Mouse (Mus musculus) cerebellum, postnatal 36 days (tissue): ENCODE results near the gene Parva.

Experiments
- DNase-seq, 2 experiments: peaks; one replicate each; pipeline ENCODE4 v3.0.0; 2021 to 2022; ENCODE audit warnings: mixed read lengths in 2 of 2

Parva gene

DNA sequence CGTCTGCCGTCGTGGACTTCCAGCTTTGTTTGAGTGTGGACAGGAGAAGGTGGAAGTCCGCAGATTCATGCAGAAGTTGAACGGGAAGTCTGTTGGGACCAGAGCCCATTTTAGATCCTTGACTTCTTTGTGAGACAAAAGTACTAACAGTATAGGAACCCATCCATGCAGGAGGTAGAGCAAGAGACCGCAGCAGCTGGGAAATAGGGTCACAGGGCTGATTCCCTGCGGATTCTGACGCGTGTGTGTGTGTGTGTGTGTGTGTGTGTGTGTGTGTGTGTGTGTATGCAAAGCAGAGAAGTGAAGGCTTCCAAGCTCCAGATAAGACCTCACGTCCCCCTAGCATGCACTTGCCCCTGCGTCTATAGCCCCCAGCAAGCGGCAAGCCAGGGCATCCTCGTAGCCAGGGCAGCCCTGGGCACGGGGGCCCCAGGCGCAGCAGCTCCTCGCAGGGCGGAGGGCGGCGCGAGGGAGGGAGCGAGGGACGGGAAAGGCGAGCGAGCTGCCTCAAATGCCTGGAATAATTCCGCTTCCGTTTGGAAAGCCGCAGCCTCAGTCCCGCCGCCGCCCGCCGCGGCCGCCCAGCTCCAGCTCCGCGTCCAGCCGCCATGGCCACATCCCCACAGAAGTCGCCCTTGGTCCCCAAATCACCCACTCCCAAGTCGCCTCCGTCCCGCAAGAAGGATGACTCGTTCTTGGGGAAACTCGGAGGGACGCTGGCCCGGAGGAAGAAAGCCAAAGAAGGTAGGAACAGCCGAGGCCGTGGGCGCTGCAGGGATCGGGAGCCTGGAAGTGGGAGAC is at the start of gene Parva:
TSS of gene Parva (plus strand) at position 149 of the 801 bp plus-strand sequence.
- peak; percentile 64 to 68 for DNase-seq

DNA sequence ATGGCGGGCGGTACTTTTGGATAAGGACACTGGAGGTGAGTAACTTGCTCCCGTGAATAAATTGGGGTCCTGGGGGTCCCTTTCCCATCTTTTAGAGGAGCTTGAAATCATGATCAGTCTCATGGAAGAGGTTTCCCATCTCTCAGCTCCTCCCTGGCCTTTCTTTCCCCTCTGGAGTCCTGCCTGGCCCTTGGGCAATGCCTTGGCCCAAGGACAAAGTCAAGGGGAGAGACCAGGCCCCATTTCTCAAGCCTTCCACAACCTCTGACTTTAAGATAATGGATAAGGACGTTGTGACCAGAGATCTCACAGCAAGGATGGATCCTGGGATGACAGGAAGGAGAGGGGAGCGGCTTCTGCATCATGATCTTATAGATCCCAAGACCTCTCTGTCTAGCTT is 49.2 kb upstream of the Parva start:
- no peak for DNase-seq

GRCm38 (mm10) chr7:112378476-112378875 is 48.8 kb upstream of the Parva start:
- DNase-seq: no peak

DNA sequence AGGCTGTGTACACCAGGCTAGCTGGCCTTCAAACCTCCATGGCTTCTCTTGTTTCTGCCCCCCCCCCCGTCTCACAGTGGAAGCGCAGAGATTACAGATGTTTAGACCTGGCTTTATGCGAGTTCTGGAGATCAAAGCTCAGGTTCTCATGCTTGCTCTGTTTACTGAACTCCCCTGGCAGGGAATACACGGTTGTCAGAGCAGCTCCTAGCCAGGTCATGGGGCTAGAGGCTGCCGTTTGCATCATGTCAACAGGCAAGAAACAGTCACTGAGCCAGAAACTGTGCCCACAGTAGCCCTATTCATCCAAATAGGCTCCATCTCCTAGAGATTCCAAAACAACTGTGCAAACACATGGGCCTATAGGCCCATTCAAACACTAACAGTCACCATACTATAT is 40.8 kb upstream of the Parva start:
- DNase-seq: no peak

DNA sequence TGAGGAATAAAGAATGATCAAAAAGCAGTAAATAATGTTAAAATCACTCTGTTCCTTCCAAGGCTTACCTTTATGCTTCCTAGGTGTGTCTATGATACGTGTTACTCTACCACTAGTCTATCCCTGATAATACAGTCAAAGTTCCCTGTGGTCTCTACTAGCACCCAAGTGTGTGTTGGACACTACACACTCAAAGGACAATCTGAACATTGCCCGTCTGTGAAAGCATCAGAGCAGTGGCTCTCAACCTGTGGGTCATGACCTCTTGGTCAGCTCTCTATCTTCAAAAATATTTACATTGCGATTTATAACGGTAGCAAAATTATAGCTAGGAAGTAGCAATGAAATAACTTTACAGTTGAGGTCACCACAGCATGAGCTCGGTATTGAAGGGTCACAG is 39.4 kb upstream of the Parva start:
- DNase-seq: no peak

GRCm38 (mm10) chr7:112388363-112388875 is 38.9 kb upstream of the Parva start:
- DNase-seq: no peak

DNA sequence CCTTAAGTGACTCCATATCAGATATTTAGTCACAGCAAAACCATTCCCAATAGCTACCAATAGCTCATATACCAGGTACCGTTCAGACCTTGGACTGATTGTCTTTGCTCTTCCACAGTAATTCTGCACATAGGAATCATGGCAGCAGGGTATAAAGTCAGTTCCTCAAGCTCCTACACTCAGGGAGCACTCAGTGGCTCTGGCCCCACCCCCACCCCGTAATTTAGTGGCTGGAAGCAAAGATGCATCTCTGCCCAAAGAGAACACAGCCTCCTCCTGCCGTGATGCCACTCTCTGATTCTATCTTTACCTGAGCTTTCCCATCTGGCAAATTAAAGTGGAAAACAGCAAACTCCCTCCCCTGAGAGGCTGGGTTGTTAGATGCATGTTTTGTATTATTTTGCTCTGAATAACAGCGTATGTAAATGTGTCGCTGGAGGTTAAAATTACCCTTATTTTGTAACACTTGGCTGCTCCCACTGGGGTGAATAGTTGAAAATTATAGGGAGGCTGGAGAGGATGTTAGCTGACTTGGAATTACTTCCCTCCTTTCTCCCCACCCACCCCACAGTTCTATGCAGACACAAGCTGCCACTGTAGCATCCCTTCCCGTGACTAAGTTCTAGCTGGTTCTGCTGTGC is 37.6 kb upstream of the Parva start:
- DNase-seq: no peak

DNA sequence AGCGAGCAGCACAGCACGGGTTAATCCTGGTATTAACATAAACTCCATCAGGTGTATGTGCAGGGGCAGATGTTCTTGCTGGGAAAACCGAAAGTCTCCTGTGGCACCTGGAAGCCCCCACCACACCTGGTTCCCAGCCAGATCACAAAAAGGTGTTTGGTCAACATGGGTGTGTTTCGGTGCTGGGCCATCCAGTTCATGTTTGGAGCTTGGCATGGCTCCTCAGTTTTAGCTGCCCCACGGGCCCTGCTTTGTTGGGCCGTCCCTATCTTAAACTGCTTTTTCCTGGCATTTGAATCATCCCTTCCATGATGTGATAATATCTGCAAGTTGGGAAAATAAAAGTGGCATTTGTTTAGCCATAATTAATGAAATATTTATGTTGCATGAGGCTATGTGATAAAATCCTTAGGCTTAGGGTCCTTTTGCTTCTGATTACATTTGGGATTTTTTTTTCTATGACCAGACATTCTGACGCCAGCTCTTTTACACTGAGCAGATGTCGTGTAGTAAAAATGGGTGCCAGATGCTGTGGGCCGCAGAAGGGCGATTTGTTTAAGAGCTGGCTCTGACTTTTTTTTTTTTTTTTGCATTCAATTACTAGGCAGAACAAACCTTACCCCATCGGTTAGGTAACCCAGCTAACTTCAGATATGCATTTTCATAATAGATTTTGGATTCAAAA is 36.9 kb upstream of the Parva start:
- no peak for DNase-seq

DNA sequence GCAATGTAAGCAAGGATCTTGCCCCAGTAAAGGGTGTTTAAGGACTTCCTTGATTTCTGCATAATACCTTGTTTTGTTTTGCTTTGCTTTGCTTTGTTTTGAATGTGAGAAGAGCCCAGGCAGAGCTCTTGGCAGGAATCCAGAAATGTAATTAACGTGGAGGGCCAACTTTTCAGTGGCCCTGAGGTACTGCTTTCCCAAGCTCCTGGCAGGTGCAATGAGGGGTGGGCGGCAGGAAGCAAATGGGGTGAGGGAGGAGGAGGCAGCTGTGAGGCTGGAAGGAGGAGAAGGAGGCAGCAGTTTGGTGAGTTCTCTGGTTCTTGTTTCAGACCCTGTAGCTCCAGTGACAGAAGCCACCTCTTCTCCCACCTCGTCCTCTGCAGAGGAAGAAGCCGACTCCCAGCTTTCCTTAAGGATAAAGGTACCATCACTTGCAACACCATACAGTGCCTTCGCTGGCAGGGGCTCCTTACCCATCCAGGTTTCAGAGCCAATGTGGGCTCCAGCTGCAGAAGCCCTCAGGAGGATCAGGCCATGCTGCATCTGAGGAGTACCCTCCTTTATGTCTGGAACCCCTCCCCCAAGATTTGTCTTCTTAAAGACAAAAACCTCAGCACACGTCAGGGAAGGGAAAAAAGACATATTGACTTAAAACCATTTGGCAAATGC is 36.2 kb upstream of the Parva start:
- no peak for DNase-seq

DNA sequence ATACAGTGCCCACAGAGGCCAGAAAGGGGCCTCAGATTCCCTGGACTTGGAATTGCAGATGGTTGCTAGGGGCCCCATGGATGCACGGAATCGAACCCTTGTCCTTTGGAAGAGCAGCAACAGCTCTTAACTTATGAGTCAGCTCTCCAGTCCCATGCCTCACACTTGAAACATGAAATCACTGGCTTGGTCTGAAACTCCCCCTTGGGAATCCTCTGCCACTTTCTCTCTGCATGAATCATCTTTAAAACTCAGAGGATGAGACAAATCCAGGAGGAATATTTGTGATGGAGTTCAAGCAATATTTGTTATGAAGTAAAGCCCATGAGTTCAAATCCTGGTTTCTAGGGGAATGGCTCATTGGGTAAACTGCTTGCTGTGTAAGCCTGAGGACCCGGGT is 29.5 kb upstream of the Parva start:
- DNase-seq: no peak

GRCm38 (mm10) chr7:112399425-112400170 is 27.7 kb upstream of the Parva start:
- DNase-seq: no peak

- peak; percentile 79 to 81 for DNase-seq
Observed at GRCm38 (mm10) chr7:112400175-112400574, 27.1 kb upstream of the Parva start.

DNA sequence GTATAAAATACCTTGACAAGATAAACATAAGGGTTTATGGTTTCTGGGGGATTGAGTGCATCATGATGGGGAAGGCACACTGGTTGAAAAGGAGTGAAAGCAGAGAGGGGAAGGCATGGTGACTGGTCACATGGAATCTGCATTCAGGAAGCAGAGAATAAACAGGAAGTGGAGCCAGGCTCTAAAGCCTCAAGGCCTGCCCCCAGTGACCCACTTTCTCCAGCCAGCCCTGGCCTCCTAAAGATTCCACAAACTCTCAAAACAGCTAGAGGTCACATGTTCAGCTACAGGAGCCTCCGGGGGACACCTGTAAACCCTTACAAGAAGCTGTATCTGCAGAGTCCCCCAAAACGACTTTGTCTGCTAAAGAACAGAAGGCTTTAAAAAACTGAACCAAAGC is 22.2 kb upstream of the Parva start:
- DNase-seq: no peak

DNA sequence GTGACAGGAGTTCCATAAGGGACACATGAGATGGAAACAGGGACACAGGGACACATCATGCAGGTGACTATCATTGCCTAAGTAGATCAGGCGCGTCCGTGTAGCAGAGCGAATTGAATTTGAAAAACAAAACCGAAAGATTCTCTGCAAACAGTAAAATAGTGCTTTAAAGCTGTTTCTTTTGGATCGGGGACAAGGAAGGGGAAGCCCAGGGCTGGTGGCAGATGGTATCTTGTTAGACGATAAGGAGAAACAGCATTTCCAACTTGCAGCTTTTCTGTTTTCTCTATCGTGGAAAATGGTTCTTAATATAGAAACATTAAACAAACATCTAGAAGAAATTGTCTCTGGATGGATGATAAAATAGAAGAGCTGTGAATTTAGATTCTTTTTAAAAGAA is 21.7 kb upstream of the Parva start:
- DNase-seq: no peak

DNA sequence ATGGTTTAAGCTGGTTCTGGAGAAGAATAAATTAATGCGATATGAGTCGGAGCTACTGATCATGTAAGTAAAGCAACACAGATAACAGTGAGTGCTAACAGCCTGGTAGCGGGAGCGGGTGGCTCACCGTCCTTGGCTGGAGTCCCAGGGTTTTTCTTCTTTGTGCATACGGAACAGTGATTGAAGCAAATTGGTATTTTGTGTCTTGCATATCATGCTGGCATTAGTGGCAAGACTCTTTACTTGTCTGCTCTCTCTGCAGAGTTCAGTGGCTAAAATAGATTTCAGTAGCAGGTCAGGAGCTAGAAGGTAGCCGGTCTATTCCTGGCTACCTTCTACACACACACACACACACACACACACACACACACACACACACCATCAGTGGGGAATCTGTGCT is 19.7 kb upstream of the Parva start:
- peak; percentile 26 to 30 for DNase-seq

- DNase-seq: no peak
Observed at GRCm38 (mm10) chr7:112409991-112410390, 17.3 kb upstream of the Parva start.

- DNase-seq: no peak
Observed at GRCm38 (mm10) chr7:112413286-112413685, 14.0 kb upstream of the Parva start.

GRCm38 (mm10) chr7:112416058-112416526 is 11.2 kb upstream of the Parva start:
- DNase-seq: no peak

DNA sequence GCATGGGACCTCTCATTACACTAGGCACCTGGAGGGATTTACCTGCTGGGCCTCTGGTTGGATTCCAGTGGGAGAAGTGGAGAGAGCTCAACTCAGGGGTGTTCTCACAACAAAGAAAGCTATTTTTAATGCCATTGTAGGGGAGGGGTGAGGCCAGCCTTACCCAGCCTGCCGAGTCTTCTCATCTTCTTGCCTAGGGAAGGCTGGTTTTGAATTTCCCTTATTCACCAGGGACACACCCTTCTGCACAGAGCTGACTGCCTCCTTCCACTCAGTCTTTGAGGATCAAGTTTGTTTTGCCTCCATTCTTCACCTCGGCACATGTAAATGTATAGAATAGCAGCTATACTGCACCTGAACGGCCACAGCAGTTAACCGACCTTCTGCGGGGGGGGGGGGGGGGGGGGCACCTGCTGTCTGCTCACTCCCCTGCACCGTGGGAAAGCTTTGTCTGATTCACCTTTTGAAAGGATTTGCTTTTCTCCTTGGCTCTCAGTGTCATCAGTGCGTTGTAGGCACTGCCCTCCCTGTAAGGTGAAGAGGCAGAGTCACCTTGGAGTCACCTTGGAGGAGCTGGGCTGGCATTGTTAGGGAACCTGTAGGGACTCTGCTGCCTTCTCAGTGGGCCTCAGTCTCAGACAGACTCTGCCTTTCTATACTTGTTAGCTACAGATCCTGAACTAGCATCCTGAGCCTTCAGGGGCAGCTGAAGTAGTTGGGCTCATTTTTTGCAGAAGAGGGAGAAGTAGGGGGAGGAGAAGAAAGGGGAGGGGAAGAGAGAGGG is 10.4 kb upstream of the Parva start:
- no peak for DNase-seq

- no peak for DNase-seq
Observed at GRCm38 (mm10) chr7:112417598-112417997, 9.7 kb upstream of the Parva start.

DNA sequence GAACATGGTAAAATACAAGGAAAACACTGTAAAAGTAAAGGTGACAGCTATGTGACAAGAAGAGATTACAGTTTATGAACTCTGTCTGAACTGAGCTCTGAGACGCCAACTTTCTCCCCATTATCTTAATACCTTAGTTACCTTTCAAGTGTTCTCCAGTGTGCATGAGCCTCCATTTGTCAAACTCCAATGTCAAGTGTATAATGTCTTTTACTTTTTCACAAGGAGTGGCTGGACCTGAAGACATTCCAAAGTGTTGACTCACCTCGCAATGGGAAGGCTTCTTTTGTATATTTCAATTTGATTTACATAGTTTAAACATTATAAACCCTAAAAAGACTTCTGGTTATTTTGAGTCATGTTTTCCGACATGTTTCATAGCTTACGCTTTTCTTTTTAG is 3.9 kb upstream of the Parva start:
- no peak for DNase-seq
